Mouse (Mus musculus) spleen, adult 2 months (tissue): ENCODE measurements at regions not wholly inside any gene's neighbourhood (a gene's known extent, or its start where the extent isn't known, plus 50 kb on each side); places are given as distances from the start of the nearest gene placed in this dataset.

Source experiments
- DNase-seq, 2 experiments: peaks; one replicate each; pipeline versions ENCODE4 v3.0.0 to v3.0.0-alpha.2; 2012 to 2021; ENCODE audit warnings: low spot score in 2 of 2, low read depth in 1 of 2
- H3K27ac ChIP-seq: fragments of 200-500 bp; 2 replicates; pipeline ENCODE4 v1.5.1; 2012; ENCODE audit warnings: low read length, inconsistent platforms; ENCODE audit not compliant: insufficient read depth
- H3K27me3 ChIP-seq: fragments of 200-500 bp; 2 replicates; pipeline ENCODE4 v1.6.1; 2012; ENCODE audit warnings: mild to moderate bottlenecking, moderate library complexity, low read length, inconsistent platforms; ENCODE audit not compliant: control insufficient read depth, insufficient read depth
- H3K36me3 ChIP-seq: fragments of 200-500 bp; 2 replicates; pipeline ENCODE4 v1.6.1; 2012; ENCODE audit warnings: mild to moderate bottlenecking, low read length, inconsistent platforms; ENCODE audit not compliant: control insufficient read depth, insufficient read depth
- H3K4me1 ChIP-seq: fragments of 200-500 bp; 2 replicates; pipeline ENCODE4 v1.6.1; 2011; ENCODE audit warnings: inconsistent platforms; ENCODE audit not compliant: control insufficient read depth, insufficient read depth, insufficient read length
- H3K4me3 ChIP-seq: fragments of 200-500 bp; 2 replicates; pipeline ENCODE4 v1.5.1; 2011; ENCODE audit warnings: mild to moderate bottlenecking, inconsistent platforms; ENCODE audit not compliant: insufficient read depth, insufficient read length; ENCODE audit errors: extremely low read depth
- CTCF ChIP-seq: fragments of 200-500 bp; IDR thresholded peaks from 2 replicates; pipeline ENCODE4 v1.5.1; 2011; ENCODE audit warnings: mild to moderate bottlenecking, inconsistent platforms; ENCODE audit not compliant: insufficient read depth, insufficient read length, insufficient replicate concordance; ENCODE audit errors: extremely low read depth
- POLR2A ChIP-seq: fragments of 200-500 bp; IDR thresholded peaks from 2 replicates; pipeline ENCODE4 v1.6.1; 2011; ENCODE audit warnings: low read depth, low read length, inconsistent platforms
- WGBS: fragments of 180-500 bp; shearing (Covaris S2); methylation state at CpG from one replicate; pipeline ENCODE4 v1.1.7; 2018; 5-methylcytosine and 5-hydroxymethylcytosine counted together

GRCm38 (mm10) chr1:126932658-126933057, 102.1 kb upstream of the Nckap5 start:
- Histone ChIP-seq H3K4me1 (no peaks in the 10 kb centered on the region), H3K4me3 (no peak overlapping the region), H3K27ac (no peak overlapping the region), H3K27me3 (no peaks in the 10 kb centered on the region), H3K36me3 (no peaks in the 10 kb centered on the region)
- DNase-seq: no peak
- TF ChIP-seq POLR2A (no peak), CTCF (no peak)
- WGBS: 65% methylated on average over 4 of the region's 4 CpGs

- 6% methylated on average over 6 of the region's 6 CpGs for WGBS
- H3K36me3 ChIP-seq: no peaks in the 10 kb centered on the region
- DNase-seq: peak in 1 of 2 experiments; percentile 35
Observed at GRCm38 (mm10) chr1:126931754-126932153, 101.2 kb upstream of the Nckap5 start.

GRCm38 (mm10) chr1:126931093-126931492, 100.5 kb upstream of the Nckap5 start:
- TF ChIP-seq POLR2A (no peak), CTCF (no peak)
- no peaks in the 10 kb centered on the region for H3K27me3 ChIP-seq
- WGBS: 80% methylated on average over 10 of the region's 10 CpGs
- no peak overlapping the region for H3K27ac ChIP-seq
- H3K36me3 ChIP-seq: no peaks in the 10 kb centered on the region
- no peak for DNase-seq
- no peak overlapping the region for H3K4me3 ChIP-seq
- no peaks in the 10 kb centered on the region for H3K4me1 ChIP-seq

More at GRCm38 (mm10) chr1:126931754-126932153, 101.2 kb upstream of the Nckap5 start:
- Histone ChIP-seq H3K27ac (no peak overlapping the region), H3K4me1 (no peaks in the 10 kb centered on the region), H3K4me3 (no peak overlapping the region), H3K27me3 (no peaks in the 10 kb centered on the region)
- TF ChIP-seq POLR2A (no peak), CTCF (peak; percentile 71; the same call in 1 of the 2 replicates)

GRCm38 (mm10) chr1:126930611-126931010, 100.0 kb upstream of the Nckap5 start:
- WGBS: 85% methylated on average over 14 of the region's 14 CpGs
- no peak for TF ChIP-seq CTCF
- no peak overlapping the region for H3K27ac ChIP-seq

GRCm38 (mm10) chr1:126929666-126930065, 99.1 kb upstream of the Nckap5 start:
- no peaks in the 10 kb centered on the region for H3K27me3 ChIP-seq
- H3K27ac ChIP-seq: no peak overlapping the region
- H3K4me3 ChIP-seq: no peak overlapping the region
- no peak for TF ChIP-seq CTCF
- TF ChIP-seq POLR2A: no peak
- no peaks in the 10 kb centered on the region for H3K36me3 ChIP-seq
- no peaks in the 10 kb centered on the region for H3K4me1 ChIP-seq
- peak in 1 of 2 experiments; percentile 9 for DNase-seq
- 74% methylated on average over 4 of the region's 4 CpGs for WGBS

More at GRCm38 (mm10) chr1:126930611-126931010, 100.0 kb upstream of the Nckap5 start:
- H3K27me3 ChIP-seq: no peaks in the 10 kb centered on the region
- H3K36me3 ChIP-seq: no peaks in the 10 kb centered on the region
- no peak for DNase-seq
- no peaks in the 10 kb centered on the region for H3K4me1 ChIP-seq
- no peak overlapping the region for H3K4me3 ChIP-seq

- Histone ChIP-seq H3K27me3 (no peaks in the 10 kb centered on the region), H3K4me1 (no peaks in the 10 kb centered on the region), H3K27ac (no peak overlapping the region), H3K4me3 (no peak overlapping the region), H3K36me3 (no peaks in the 10 kb centered on the region)
- DNase-seq: no peak
- TF ChIP-seq POLR2A (no peak), CTCF (no peak)
- WGBS: 30% methylated on average over 7 of the region's 7 CpGs
Observed at GRCm38 (mm10) chr1:126928186-126928585, 97.6 kb upstream of the Nckap5 start.

GRCm38 (mm10) chr1:126925150-126926035, 94.8 kb upstream of the Nckap5 start:
- Histone ChIP-seq H3K4me1 (no peaks in the 10 kb centered on the region), H3K27ac (no peak overlapping the region), H3K4me3 (no peak overlapping the region), H3K27me3 (no peaks in the 10 kb centered on the region), H3K36me3 (no peaks in the 10 kb centered on the region)
- TF ChIP-seq CTCF (no peak), POLR2A (no peak)
- 83% methylated on average over 12 of the region's 12 CpGs for WGBS
- DNase-seq: no peak
